Mouse (Mus musculus) olfactory bulb, adult 2 months (tissue): Measurements from ENCODE around the gene Phpt1.

Experiments used
- CTCF ChIP-seq: fragments of 200-500 bp; IDR thresholded peaks from 2 replicates; pipeline ENCODE4 v1.5.1; 2012; ENCODE audit warnings: low read depth, mild to moderate bottlenecking, low read length, moderate library complexity; ENCODE audit not compliant: insufficient read depth
- POLR2A ChIP-seq: fragments of 200-500 bp; IDR thresholded peaks from 2 replicates; pipeline ENCODE4 v1.6.1; 2012; ENCODE audit warnings: mild to moderate bottlenecking, low read depth, low read length, moderate library complexity; ENCODE audit not compliant: insufficient read depth

DNA sequence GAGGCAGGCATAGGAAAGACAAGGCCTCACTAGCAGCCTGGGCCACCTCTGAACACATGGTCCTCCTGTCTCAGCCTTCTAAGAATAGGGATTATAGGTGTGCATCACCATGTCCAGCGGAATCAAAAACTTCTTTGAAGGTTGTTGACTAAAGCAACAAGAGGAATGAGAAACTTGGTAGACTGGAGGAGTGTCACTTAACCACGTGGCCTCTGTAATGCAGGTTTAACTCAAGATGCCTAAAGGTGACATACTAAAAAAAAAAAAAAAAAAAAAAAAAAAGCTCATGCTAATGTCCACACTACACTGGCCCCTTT lies 40.2 kb downstream of the Phpt1 start:
- no peak for TF ChIP-seq POLR2A
- TF ChIP-seq CTCF, result no peak
